Mouse (Mus musculus) urinary bladder, adult 18-20 months (tissue): ENCODE results near the gene Trim63.
"Not testable (repeated sequence)": the region's sequence is repeated elsewhere in the genome, so short reads cannot be mapped to it uniquely, and the experiment has no call there.

Experiments used
- DNase-seq, 2 experiments: peaks; one replicate each; pipeline ENCODE4 v3.0.0; 2022; ENCODE audit warnings: low spot score in 2 of 2, mixed read lengths in 2 of 2

Trim63 gene

GRCm38 (mm10) chr4:134314876-134315275 lies at the start of gene Trim63:
Trim63 (plus strand) TSS chr4:134315120.
- DNase-seq = no peak

GRCm38 (mm10) chr4:134265860-134266585 lies 48.9 kb upstream of the Trim63 start:
- no peak for DNase-seq

- no peak for DNase-seq
These were observed 46.7 kb upstream of the Trim63 start for GRCm38 (mm10) chr4:134268102-134268655.

DNA sequence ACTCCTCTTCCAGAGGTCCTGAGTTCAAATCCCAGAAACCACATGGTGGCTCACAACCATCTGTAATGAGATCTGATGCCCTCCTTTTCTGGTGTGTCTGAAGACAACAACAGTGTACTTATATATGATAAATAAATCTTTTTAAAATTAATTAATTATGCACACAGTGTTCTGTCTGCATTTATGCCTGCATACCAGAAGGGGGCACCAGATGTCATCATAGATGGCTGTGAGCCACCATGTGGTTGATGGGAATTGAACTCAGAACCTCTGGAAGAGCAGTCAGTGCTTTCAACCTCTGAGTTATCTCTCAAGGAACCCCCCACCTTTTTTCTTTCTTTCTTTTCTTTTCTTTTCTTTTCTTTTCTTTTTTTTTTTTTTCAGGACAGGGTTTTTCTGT lies 45.3 kb upstream of the Trim63 start:
- DNase-seq = not testable (repeated sequence)

DNA sequence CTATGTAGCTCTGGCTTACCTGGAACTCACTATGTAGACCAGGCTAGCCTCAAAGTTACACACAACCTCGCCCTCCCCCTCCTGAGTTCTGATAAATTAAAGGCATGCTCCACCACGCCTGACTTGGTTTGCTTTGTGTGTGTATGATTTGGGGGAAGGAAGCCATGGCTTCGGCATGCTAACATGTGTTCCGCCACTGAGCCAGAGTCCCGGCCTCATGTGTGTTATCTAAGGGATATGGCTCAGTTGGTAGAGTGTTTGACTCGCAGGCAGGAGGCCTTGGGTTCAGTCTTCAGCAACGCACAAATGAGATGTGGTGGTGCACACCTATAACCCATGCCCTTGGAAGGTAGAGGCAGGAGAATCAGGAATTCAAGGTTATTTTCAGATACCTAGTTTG lies 42.9 kb upstream of the Trim63 start:
- no peak for DNase-seq

- no peak for DNase-seq
These were observed 42.0 kb upstream of the Trim63 start for GRCm38 (mm10) chr4:134272731-134273416.

- DNase-seq = no peak
These were observed 41.2 kb upstream of the Trim63 start for GRCm38 (mm10) chr4:134273417-134274345.

GRCm38 (mm10) chr4:134284942-134285341 lies 30.0 kb upstream of the Trim63 start:
- no peak for DNase-seq

DNA sequence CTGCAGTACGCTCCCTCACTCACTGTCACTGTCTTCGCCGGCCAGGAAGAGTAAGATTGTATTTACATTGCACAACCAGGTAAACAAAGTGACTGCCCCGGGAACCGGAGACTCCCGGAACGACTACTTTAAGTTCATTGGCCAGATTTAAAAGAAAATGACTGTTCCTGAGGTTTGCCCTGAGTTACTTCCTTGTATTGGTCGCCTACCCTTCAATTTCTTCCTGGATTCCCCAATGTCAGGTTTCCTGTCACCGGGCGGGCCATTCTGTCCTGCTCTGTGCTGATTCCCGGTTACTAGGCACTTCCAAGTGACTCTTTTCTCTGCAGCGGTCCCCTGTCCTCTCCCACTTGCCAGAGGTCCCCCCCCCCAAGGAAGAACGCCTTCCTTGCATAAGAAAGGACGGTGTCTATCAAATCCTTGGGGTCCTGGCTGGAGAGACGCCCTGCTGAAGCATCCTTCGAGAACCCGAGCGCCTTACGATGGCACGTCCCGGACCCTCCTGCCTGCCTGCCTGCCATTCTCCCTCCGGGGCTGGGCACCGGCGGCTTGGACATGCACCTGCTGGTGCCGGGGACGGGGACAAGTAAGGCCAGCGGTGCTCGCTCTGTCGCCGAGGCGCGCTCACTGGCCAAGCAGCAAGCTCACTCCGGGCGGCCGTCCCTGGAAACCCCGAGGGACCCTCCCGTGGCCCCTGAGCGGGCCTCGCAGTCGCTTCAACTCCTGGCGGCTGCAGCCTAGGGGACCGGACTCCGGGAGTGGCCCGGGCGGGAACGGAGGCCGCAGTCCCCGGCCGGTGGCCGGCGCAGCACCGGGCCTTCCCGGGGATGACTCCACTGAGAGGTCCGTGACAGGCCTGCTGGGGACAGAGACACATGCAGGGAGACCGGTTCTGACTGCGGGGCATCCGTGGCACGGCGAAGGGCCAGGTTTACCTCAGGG lies 28.4 kb upstream of the Trim63 start:
- no peak for DNase-seq

- peak; percentile 92 to 94 for DNase-seq
These were observed 27.8 kb upstream of the Trim63 start for GRCm38 (mm10) chr4:134287168-134287564.

- DNase-seq = peak; percentile 49 to 69
These were observed 27.3 kb upstream of the Trim63 start, which contains the start of gene Pdik1l for GRCm38 (mm10) chr4:134287575-134288025. Pdik1l (minus strand) TSS chr4:134287895.

DNA sequence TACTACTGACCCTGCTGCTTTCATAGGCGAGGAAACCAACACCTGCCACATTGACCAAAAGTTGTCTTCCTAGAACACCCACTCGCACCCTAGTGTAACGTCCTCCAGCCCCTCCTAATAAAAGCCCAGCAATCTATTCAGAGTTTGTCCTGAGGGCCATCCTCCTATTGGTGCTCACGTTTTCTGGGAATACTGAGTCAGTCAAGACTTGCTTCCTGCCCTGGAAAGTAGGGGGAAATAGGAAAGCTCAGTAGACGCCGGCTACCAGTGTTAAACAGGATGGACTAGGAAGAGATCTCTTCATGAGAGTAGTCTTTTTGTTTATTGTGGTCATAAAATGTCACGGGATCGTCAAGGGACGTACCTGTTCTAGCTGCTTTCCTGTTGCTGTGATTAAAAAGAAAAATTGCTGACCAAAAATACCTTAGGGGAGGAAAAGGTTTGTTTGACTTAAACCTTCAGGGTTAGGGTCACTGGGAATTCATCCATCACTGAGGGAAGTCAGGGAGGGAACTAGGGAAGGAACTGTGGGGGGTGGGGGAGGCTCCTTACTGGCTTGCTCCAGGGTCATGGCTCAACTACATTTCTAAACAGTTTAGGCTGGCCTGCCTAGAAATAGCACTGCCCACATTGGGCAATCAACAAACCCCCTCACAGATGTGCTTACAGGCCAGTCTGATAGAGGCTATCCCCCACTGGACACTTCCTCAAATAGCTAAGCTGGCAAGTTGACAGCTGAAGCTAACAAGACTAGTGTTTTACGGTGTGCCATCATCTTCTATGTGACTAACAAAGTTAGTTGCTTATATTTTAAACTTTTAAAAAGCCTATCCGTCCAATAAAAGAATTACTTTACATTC lies 26.3 kb upstream of the Trim63 start:
- DNase-seq = no peak

DNA sequence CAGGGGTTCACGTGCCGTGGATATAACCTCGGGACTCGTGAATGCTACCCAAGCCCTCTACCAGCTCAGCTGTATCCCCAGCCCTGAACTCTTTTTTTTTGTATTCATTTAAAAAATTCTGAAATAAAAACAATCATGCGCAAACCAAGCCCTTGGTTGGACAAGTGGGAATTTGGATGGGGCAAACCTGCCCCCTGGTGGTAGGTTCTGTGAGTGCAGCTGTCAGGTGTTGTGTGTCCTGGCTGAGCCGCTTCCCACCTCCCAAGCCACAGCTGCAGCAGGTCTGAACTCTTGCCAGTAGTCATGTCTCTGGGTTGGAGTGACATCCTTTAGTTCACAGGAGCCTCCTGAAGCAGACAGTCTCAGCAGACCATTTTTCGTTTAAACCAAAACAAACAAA lies 22.9 kb upstream of the Trim63 start:
- DNase-seq = peak in 1 of 2 experiments; percentile 64

DNA sequence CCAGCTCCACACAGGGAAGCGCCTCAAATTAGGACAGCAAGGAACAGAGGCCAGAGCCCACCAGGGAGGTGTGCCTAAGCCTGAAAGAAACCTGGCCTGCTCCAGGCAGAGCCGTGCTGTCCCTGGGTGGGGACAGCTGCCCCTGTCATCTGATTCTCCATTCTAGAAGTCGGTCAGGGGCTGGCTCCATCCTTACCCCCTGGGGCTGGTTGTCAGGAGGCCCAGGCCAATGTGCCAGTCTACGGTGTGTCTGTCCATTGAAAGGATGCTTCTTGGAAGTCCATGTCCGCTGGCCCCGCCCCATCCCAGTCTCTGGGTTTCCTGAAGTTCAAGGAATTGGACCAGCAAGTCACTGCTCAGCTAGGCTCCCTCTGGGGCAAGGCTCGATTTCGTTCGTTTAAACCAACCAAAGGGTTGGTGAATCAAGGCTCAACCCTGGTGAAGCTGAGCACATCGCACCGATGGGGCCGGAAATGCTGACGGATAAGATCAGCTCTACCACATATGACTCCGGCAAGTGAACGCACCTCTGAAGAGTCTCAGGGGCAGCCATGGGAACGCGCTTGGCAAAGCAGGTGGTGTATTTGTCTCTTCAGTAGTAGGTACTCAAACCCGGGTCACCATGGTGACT lies 21.7 kb upstream of the Trim63 start:
- no peak for DNase-seq

DNA sequence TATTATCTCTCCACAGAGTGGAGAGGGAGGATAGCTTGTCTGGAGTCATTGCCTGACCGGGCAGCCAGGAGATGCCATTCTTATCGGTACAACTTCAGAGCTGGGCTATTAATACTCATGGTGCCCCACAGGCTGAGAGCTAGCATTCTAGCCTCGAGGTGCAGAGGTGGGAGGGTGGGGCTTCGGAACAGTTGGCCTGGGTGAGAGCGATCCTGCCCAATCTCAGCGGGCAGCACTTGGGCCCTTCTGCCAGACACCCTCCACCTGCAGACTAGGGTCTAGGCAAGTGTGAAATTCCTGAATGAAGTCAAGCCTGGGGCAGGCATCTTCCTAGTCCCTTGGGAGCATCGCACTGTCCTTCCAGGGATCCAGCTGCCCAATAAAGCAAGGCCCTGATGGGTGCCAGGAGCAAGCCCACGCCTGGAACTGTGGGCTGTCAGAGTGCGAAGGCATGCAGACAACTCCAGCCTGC lies 21.2 kb upstream of the Trim63 start:
- DNase-seq = no peak

DNA sequence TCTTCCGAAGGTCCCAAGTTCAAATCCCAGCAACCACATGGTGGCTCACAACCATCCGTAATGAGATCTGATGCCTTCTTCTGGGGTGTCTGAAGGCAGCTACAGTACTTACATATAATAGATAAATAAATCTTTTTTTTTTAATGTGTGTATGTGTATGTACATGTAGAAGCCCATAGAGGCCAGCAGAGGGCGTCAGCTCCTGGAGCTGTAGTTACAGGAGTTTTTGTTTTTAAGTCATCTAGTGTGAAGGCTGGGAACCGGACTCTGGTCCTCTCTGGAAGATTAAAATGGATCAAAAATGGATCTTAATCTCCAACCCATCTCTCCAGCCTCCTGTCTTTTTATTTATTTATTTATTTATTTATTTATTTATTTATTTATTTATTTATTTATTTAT lies 18.8 kb upstream of the Trim63 start:
- not testable (repeated sequence) for DNase-seq

- no peak for DNase-seq
These were observed 18.4 kb upstream of the Trim63 start for GRCm38 (mm10) chr4:134296523-134296922.

DNA sequence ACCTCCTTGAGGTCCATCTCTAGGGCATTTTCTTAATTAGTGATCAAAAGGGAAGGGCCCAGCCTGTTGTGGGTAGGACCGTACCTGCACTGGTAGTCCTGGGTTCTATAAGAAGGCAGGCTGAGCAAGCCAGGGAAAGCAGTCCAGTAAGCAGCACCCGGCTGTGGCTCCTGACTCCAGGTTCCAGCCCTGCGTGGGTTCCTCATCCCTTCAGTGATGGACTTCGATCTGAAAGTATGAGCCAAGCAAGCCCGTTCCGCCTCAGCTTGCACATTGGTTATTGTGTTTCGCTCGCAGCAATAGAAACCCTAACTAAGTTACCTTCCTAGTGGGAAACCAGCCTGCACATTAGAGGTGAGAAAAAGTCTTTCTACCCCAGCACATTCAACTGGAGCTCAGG lies 17.6 kb upstream of the Trim63 start:
- DNase-seq = no peak
